Mouse (Mus musculus): ENCODE data around the gene Mpv17.

The Mpv17 gene

DNA sequence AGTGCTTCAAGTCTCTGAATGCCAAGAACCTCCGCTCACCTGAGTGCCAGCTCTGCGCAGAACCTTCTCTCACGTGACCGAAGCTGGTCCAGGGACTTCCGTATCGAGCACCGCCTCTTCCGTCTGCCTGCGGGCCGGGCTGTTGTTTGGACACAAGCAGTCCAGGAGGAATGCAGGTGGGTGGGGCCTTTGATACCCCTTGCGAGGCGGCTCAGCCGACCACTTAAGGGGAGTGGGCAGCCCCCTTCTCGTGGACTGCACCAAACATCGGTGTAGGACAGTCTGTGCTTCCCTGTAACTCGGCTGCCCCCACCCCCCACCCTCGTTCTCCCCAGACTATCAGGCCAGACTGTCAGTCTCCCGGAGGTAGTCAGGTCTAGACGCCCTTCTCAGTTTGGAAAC is at the start of gene Mpv17:
Gene Mpv17 (minus strand): TSS at position 100 of the 402 bp plus-strand sequence.
- in situ Hi-C loops (cut with MboI; ENCODE audit: low sequenced_read_pairs), result no loop called here

DNA sequence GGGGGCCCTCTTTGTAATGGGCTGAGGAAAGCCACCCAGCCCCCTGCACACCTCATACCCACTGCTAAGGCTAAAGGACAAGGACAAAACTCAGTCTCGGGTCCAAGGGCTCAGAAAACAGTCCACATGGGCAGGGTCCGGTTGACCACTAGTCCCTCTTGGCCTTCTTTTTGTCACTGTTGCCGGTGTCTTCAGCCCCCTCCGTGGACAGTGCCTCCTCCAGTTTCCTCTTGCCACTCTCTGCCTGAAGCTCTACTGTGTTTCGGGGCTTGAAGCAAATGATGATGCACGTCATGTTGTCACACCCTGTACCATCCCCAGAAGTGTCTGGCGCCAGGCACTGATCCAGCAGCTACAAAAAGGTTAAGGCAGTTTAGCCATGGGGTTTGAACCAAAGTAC is 48.9 kb upstream of the Mpv17 start:
- in situ Hi-C loops (cut with MboI; ENCODE audit: low sequenced_read_pairs), result no loop called here

DNA sequence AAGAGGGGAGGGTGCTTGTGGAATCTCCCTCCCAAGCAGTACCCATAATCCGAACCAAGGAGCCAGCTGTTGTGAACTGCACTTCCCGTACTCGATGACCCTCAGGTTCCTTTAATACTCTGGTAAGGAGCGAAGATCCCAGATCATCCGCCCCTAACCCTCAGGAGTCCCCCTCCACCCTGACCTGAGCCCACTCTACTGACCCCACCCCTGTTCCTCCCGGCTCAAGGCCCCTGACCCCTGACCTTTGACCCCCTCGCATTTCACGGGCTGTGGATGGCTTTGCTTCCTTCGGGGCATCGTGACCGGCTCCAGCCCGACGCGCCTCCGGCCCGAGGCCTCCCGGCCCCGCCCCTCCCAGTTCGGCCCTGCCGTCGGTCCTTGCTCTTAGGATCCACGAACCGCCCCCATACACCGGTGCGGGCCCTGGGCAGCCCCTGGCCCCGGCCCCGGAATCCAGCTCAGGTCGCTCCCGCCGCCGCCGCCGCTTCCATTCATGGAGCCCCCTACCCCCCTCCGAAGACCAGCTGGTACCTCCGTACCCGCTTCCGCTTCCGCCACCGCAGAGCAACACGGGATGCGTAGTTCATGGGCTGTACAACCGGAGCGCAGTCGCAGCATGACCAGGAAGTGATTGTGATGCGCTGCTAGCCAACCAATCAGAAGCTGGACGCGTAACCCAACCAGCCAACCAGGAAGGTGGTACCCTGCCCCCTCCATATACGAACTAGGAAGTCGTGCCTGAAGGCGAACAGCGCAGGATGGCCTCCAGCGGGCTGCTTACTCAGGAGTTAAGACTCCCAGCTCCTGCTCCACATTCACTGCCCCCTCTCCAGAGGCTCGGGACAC is 47.9 kb upstream of the Mpv17 start, which contains the start of gene Zfp513:
Gene Zfp513 (minus strand): TSS at position 562 of the 849 bp plus-strand sequence.
- in situ Hi-C loops (cut with MboI; ENCODE audit: low sequenced_read_pairs), result no loop called here

DNA sequence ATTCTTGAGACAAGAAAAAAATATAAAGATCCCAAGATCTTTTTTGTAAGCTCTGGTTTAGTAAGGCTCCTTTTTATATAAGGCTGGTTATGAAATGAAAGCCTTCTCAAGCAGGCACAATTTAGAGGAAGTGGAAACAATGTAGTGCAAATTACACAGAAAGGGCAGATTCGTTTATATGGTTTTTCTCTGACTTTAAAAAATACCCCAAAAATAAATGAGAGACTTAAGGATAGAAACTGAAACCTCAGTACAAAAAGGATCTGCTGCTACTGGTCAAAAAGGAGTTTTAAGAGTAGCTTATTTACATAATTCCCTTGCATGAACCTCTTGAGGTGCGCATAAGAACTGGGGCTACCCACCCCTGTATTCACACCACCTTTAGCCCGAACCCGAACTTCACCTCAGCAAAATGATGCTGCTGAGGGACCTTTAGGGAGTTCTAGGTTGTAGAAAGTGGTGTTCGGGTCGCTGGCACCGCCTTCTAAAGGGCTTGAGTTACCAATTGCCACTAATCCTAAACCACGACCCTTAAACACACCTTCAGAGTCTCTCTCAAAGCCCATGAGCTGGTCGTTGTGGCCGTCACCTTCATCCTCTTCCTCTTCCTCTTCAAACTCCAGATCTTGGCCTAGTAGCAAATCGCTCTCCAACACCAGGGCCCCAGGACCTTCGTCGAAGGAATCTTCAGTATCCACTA is 47.1 kb upstream of the Mpv17 start:
- in situ Hi-C loops (cut with MboI; ENCODE audit: low sequenced_read_pairs), result no loop called here

DNA sequence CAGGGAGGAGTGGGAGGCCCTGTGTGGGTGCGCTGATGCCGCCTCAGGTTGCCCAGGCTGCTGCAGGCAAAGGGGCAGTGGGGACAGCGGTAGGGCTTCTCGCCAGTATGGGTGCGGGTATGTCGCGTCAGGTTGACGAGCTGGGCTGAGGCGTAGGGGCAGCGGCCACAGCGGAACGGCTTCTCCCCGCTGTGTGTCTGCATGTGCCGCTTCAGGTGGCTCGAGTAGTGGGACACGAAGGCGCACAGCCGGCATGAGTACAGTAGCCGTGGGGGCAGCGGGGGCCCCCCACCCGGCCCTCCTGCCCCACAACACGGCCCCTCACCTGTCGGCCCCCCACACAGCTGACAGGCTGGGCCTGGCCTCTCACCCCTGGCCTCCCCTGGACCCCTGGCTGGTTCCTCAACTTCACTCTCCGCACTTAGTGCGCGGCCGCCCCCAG is 46.3 kb upstream of the Mpv17 start:
- in situ Hi-C loops (cut with MboI; ENCODE audit: low sequenced_read_pairs), result no loop called here

DNA sequence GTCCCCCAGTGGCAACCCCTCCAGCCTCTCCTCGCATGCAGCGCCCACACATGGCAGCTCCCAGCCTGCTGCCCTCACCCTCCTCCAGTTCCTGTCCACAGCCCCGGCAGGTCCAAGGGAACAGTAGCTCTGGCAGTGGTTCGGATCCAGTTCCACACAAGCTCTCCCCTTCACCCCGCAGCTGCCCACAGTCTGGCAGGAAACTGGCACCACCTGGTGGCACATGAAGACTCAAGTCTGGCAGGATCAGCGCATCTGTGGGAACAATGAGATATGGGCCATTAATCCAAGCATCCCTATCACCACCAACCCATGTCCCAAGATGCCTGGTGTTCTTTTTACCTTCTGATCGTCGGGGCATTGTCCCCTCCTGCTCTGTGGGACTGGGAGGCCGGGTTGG is 45.8 kb upstream of the Mpv17 start:
- in situ Hi-C loops (cut with MboI; ENCODE audit: low sequenced_read_pairs), result no loop called here

DNA sequence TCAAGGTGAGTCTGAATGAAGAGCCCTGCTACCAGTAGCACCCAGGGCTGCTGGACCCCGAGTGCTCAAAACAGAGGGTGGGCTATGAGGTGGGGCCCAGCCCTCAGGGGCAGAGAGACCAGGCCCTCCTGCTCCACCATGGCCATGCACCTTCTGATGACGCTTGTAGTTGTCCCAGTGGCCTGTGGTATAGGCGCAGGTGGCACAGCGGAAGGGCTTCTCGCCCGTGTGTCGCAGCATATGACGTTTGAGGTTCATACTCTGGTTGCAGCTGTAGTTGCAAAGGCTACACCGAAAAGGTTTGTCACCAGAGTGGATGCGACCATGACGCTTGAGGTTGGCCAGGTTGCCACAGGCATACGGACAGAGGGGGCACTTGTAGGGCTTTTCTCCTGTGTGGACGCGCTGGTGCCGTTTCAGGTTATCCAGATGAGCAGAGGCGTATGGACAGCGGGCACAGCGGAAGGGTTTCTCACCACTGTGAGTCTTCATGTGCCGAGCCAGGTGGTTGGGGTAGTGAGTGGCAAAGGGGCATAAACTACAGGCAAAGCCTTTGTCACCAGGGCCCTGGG is 45.4 kb upstream of the Mpv17 start:
- in situ Hi-C loops (cut with MboI; ENCODE audit: low sequenced_read_pairs), result no loop called here

DNA sequence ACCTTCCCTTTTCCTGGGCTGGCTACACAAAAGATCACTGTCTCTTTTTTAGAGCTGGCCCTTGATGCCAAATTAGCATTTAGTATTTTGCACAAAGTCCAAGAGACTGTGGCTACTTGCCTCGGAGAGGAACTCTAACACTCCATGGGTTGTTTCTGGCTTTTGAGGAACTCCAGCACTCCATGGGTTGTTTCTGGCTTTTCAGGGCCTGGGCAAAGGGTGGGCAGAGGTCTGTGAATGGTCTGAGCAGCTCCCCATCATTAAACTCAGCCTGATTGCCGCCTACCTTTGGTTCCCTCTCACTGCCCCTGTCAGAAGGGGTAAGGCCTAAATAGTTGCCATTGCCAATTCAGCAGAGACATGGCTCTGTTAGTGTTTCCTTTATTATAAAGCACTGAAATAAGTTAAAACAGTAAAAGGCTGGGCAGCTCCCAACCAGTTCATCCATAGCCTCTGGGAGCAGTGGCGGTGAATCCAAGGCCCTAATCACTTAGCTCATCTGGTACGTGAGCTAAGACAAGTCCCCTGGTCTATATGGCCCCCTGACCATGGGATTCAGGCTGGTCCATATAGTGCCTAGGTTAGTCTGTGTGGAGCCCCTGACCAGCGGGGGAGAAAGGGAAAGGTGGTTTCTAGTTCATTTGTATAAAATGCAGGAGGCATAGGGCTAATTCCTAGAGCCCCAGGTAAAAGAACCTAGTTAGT is 44.7 kb upstream of the Mpv17 start:
- in situ Hi-C loops (cut with MboI; ENCODE audit: low sequenced_read_pairs), result no loop called here

DNA sequence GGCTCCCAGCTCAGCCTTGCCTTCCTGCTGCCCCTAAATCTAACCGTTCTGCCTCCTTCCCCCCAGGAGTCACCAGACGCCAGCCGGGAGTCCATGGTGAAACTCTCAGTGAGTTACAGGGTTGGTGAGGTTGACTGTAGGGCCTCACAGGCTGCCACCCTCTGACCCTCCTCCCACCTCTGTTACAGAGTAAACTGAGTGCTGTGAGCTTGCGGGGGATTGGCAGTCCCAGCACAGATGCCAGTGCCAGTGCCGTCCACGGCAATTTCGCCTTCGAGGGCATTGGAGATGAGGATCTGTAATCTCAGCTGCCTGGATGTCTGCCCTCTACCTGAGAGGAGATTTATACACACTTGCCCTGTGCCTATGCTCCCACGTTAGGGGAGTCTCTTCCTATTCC is 44.1 kb upstream of the Mpv17 start:
- in situ Hi-C loops (cut with MboI; ENCODE audit: low sequenced_read_pairs), result no loop called here

DNA sequence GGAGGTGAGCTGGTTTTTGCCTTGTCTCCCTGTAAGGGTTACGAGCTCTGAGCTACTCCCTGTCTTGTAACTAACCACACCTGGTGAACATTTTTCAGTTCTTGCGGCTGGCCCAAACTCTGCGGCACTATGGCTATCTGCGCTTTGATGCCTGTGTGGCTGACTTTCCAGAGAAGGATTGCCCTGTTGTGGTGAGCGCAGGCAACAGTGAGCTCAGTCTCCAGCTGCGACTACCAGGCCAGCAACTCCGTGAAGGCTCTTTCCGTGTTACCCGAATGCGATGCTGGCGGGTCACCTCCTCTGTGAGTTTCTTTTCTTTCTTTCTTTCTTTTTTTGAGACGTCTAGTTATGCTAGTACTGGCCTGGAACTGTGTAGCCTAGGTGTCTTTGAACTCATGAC is 43.0 kb upstream of the Mpv17 start:
- in situ Hi-C loops (cut with MboI; ENCODE audit: low sequenced_read_pairs), result no loop called here

DNA sequence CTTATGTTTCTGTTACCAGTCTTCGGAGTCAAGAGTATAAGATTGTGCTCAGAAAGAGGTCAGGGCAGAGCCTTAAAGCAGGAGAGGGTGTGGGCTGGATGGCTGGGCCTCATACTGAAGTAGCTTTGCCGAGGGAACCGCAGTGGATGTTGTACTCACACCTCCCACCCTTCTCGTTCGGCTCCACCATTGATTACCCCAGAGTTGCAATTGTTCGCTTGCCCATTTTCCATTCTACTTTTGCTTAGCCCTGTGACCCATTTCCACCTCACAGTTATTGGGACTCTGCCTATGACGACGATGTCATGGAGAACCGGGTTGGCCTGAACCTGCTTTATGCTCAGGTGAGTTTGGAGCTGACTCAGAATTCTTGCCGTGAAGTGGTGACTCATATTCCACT is 42.2 kb upstream of the Mpv17 start:
- in situ Hi-C loops (cut with MboI; ENCODE audit: low sequenced_read_pairs), result no loop called here

DNA sequence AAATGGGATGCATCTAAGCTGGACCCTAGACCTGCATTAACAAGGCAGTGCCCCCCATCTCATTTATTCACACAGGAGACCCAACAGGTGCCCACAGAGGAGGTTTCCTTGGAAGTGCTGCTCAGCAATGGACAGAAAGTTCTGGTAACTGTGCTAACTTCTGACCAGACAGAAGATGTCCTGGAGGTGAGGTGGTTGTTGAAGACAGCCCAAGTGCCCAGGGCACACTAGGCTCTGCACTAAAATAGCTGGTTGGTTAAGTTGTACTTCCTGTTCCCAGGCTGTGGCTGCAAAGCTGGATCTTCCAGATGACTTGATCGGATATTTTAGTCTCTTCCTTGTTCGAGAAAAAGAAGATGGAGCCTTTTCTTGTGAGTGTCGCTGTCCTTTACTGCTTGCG is 41.6 kb upstream of the Mpv17 start:
- in situ Hi-C loops (cut with MboI; ENCODE audit: low sequenced_read_pairs), result no loop called here

DNA sequence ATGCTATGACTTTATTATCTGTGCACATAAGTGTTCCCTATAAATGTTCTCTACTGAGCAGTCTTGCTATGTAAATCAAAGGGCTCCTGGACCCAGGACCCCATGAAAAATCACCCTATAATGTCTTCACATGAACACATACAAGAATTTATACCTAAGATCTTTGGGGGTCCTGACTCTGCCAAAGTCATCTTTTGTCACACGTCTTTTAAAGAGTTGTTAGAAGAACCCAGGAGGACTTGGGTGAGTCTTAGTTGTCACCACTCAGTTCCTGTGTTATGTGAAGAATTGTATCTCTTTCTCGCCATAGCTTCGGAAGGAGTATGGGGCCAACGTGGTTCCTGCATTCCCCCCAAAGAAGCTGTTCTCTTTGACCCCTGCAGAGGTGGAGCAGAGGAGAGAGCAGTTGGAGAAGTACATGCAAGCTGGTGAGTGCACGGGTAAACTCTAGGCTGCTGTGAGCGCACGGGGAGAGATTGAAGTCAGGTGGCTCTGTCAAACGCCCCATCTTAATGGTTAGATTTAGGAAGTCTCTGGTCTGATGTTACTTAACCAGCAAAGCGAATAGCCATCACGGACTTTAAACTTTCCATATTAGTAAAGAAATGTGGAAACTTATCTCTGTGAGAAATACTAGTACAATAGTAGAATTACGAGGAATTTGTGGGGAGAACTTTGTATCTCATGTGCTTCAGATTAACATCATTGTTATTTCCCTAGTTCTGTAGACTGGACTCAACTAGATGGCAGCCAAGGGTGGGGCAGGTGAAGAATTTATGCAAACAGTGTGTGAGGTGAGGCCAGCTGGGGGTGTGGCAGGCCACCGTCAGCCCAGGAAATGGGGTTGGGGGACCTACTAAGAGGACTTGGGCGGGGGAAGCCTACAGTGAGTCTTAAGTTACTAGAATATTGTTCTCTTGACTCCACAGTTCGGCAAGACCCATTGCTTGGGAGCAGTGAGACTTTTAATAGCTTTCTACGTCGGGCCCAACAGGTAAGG is 40.7 kb upstream of the Mpv17 start:
- in situ Hi-C loops (cut with MboI; ENCODE audit: low sequenced_read_pairs), result no loop called here

DNA sequence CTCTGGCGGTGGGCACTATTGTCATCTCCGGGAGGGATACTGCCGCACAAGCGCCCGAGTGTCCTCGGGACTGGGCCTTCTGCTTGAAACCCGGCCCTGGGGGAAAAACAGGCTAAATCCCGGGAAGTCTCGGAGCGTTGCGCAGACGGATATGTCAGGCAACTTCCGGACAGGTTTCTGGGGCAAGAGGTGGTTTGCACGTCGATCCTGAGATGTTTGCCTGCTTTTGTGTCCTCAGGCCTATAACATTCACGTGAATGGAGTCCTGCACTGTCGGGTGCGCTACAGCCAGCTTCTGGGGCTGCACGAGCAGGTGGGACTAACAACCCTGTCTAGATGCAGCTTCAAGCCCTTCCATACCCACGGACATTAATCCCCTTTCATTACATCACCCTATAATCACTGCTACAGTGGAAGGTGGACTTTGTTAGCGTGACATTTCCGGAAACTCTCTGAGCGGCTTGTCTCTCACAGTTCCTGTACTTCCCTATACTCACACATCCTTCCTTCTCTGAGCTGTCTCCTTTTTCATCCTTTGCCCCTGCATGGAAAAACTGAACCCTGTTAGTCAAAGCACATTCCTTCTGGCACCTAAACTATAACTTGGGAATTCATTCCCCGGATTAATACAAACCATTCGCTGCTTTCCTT is 39.7 kb upstream of the Mpv17 start:
- in situ Hi-C loops (cut with MboI; ENCODE audit: low sequenced_read_pairs), result no loop called here

DNA sequence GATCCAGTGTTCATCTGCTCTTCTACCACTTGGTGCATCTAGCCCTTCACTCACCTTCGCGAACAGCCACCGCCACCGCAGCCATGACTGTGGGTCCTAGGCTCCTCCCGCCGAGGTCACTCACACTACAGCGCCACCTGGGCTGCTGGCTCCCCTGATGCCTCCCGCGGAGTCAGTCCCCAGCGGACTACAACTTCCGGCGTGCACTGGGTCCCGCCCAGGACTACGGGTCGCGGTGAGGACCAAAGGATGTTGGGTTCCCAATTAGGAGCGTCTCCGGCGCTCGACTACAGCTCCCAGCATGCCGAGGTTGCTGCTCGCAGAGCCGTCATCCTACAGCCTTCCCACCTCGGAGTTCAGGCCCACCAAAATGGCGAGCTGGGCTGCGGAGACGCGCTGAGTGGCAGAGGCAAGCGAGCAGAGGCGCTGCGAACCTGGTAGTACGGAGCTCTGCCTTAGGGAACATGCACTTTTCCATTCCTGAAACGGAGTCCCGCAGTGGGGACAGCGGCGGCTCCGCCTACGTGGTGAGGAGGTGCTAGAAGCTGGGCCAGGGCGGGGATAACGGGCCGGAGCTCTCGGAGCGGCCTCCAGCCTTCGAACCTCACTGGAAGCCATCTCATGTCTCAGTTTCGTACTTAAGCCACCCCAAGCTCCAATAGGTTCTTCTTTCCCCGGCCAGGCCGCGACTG is 39.0 kb upstream of the Mpv17 start, which contains the start of the genes Snx17 and Eif2b4:
Gene Snx17 (plus strand): TSS at position 289 of the 692 bp plus-strand sequence.
Gene Eif2b4 (minus strand): TSS at position 492 of the 692 bp plus-strand sequence.
- in situ Hi-C loops (cut with MboI; ENCODE audit: low sequenced_read_pairs), result no loop called here

DNA sequence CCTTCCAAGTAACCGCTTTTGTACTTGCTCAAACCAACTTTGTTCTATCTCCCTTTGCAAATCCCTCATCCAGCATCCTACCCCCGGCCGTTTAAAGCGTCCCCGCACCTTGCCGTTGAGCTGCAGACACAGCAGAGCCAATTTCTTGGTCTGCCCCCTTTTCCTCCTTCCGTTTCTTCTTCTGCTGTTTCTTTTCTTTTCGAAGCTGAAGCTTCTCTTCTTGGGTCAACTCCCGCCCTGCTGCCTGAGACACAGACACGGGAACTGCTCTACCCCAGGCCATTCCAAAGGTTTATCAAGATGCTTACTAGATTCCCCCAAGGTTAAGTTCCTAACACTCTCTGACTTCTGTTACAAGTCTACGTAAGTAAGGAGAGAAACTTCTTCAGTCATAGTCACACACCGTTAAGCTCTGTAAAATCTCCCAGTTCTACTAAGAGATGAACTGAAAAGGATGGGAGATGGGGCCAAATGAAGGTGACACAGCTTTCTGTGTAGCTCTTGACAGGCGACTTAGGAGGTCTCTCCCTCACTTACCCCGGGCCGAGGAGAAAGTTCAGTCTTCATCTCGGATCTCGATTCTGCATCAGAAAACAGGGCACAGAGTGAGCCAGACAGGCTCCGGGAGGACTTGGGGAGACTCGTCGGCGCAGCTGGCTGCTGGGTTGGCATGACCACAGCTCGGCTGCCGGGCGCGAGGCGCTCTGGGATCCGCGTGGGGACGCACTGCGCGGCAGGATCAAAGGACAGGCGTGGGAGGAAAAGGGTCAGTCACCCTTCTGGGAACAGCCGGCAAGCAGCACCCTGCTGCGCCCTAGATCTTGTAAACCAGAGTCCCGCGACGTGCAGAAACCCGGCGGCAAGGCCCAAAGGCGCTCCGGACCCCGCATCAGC is 38.2 kb upstream of the Mpv17 start:
- in situ Hi-C loops (cut with MboI; ENCODE audit: low sequenced_read_pairs), result no loop called here

DNA sequence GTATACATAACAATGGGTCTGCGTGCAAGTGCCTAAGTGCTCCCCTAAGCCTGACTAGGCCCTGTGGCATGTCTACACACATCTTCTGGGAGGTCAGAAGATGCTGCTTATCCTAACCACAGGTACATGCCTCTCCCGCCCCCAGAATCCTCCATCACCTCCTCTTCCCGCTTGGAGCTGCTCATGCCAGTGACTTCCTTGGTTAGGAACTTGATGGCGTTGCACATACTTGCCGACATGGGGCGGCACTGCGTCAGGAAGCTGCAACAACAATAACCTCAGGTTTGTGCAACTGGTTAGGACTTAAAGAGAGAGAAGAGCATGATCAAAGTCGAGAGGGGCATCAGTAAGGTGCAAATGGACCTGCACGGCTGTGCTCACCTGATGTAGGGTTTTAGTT is 36.1 kb upstream of the Mpv17 start:
- in situ Hi-C loops (cut with MboI; ENCODE audit: low sequenced_read_pairs), result no loop called here

Data from CH12F3 (cell line).